Mouse (Mus musculus) layer of hippocampus, postnatal 10 days (tissue): ENCODE results near the gene Sema4g. TPM values are rescaled to one million over a fixed set of nuclear protein-coding genes. Genes with fewer than 3 reads are reported as not detected.
"Not testable (repeated sequence)": the region's sequence is repeated elsewhere in the genome, so short reads cannot be mapped to it uniquely, and the experiment has no call there.

Source experiments
- DNase-seq, 2 experiments: peaks; one replicate each; pipeline ENCODE4 v3.0.0; 2021; ENCODE audit warnings: low spot score in 2 of 2
- total RNA-seq, 2 experiments: library from RNA; stranded (reverse); gene quantifications; 2 replicates each; pipeline ENCODE4 v1.2.3; 2021

Gene Sema4g
- total RNA-seq, 2 experiments from 2014 or later: 61.8 to 69.2 TPM

GRCm38 (mm10) chr19:45023993-45024392 lies 35.1 kb downstream of the Sema4g start:
- DNase-seq: no peak

GRCm38 (mm10) chr19:45024775-45025174 lies 35.9 kb downstream of the Sema4g start:
- no peak for DNase-seq

GRCm38 (mm10) chr19:45025937-45026568 lies 37.2 kb downstream of the Sema4g start:
- no peak for DNase-seq

GRCm38 (mm10) chr19:45026958-45027670 lies 38.2 kb downstream of the Sema4g start:
- no peak for DNase-seq

GRCm38 (mm10) chr19:45027848-45028247 lies 38.9 kb downstream of the Sema4g start:
- DNase-seq: no peak

GRCm38 (mm10) chr19:45028746-45029145 lies 39.8 kb downstream of the Sema4g start:
- no peak for DNase-seq

GRCm38 (mm10) chr19:45029571-45029970 lies 40.7 kb downstream of the Sema4g start:
- DNase-seq: no peak

GRCm38 (mm10) chr19:45030111-45030510 lies 41.2 kb downstream of the Sema4g start:
- peak; percentile 65 to 71 for DNase-seq

- DNase-seq: peak; percentile 75 to 81
Measured at GRCm38 (mm10) chr19:45030746-45031693, 42.1 kb downstream of the Sema4g start.

- DNase-seq: peak; percentile 83 to 85
Measured at GRCm38 (mm10) chr19:45031780-45032179, 42.9 kb downstream of the Sema4g start.

- DNase-seq: no peak
Measured at GRCm38 (mm10) chr19:45032570-45033332, 43.9 kb downstream of the Sema4g start.

GRCm38 (mm10) chr19:45036867-45037266 lies 48.0 kb downstream of the Sema4g start:
- peak; percentile 60 to 64 for DNase-seq

GRCm38 (mm10) chr19:45038198-45038597 lies 49.3 kb downstream of the Sema4g start:
- DNase-seq: not testable (repeated sequence)

GRCm38 (mm10) chr19:45040214-45040613 lies 51.3 kb downstream of the Sema4g start:
- DNase-seq: no peak

GRCm38 (mm10) chr19:45044389-45044927 lies 55.6 kb downstream of the Sema4g start:
- no peak for DNase-seq

- DNase-seq: no peak
Measured at GRCm38 (mm10) chr19:45045236-45045635, 56.3 kb downstream of the Sema4g start.

- DNase-seq: no peak
Measured at GRCm38 (mm10) chr19:45045651-45046050, 56.8 kb downstream of the Sema4g start, which contains the start of gene Pdzd7. Pdzd7 (minus strand) TSS chr19:45045717.

- peak; percentile 72 to 79 for DNase-seq
Measured at GRCm38 (mm10) chr19:45046523-45047321, 57.8 kb downstream of the Sema4g start.

GRCm38 (mm10) chr19:45047417-45047934 lies 58.6 kb downstream of the Sema4g start, which contains the start of gene Sfxn3:
Sfxn3 (plus strand) TSS chr19:45047503.
- DNase-seq: peak; percentile 95 to 96
